Mouse (Mus musculus): ENCODE results near the gene Ovca2. TPM values are rescaled to one million over a fixed set of nuclear protein-coding genes. Genes with fewer than 3 reads are reported as not detected.

Gene Ovca2
- polyA plus RNA-seq, 1 experiment = 28.9 TPM

DNA sequence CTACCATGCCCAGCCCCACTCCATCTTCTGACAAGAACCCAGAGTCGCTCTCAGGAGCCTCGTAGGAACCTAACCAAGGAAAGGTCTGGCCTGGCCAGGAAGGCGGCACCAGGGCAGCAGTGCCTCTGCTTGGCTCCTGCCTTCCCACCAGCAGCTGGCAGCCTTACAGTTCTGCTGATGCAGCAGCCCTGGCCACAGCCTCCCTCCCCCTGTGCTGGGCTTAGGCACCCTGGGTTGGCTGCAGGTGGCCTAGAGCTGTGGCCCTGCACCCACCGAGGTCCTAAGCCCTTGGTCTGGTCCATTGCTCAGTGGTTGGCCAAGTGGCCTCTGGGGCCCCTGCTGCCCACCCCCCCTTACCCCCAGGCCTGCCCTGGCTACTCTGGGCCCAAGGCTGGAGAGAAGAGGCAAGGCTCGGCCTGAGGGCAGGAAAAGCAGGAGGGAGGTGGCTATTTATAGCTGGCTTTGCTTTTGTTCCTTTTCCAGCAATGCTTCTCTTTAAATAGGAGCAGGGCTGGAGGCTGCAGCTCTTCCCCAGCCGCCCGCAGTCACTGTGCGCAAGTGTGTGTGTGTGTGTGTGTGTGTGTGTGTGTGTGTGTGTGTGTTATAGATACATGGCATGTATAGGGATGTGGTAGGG, 33.5 kb upstream of the Ovca2 start:
- H3K27ac ChIP-seq (ENCODE audit: insufficient read depth, low read length) = no peak overlapping the region

DNA sequence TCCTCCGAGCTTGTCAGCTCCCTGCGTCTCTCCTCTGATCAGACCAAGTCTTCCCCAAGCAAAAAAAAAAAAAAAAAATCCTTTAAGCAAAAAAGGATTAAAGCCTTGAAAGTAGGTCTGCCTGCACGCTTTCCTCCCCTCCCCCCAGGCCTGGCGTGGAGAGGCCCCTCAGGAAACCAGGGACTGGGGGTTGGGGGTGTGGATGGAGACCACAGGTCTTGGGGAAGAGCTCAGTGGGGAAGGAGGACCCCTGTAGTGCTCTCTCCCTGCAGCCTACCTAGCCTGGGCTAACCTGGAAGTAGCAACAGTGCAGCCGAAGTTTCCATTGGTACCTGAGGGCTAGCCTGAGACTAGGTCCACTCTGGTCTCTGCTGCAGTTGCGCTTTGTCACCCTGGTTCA, 32.1 kb upstream of the Ovca2 start:
- no peaks in the 10 kb centered on the region for H3K4me1 ChIP-seq (ENCODE audit: control insufficient read depth, insufficient read depth, low read length)
- no peak overlapping the region for H3K27ac ChIP-seq (ENCODE audit: insufficient read depth, low read length)
- TF ChIP-seq CTCF (IDR thresholded peaks at IDR 0.05; ENCODE audit: borderline replicate concordance, insufficient read depth, low read length) (no peak), POLR2A (IDR thresholded peaks at IDR 0.05; ENCODE audit: low read depth, low read length) (no peak)
- H3K4me3 ChIP-seq (ENCODE audit: insufficient read depth, low read length) = no peak overlapping the region

More for the DNA sequence above, 33.5 kb upstream of the Ovca2 start:
- Histone ChIP-seq H3K4me3 (ENCODE audit: insufficient read depth, low read length) (no peak overlapping the region), H3K4me1 (ENCODE audit: control insufficient read depth, insufficient read depth, low read length) (no peaks in the 10 kb centered on the region)
- TF ChIP-seq CTCF (IDR thresholded peaks at IDR 0.05; ENCODE audit: borderline replicate concordance, insufficient read depth, low read length) (no peak), POLR2A (IDR thresholded peaks at IDR 0.05; ENCODE audit: low read depth, low read length) (no peak)

DNA sequence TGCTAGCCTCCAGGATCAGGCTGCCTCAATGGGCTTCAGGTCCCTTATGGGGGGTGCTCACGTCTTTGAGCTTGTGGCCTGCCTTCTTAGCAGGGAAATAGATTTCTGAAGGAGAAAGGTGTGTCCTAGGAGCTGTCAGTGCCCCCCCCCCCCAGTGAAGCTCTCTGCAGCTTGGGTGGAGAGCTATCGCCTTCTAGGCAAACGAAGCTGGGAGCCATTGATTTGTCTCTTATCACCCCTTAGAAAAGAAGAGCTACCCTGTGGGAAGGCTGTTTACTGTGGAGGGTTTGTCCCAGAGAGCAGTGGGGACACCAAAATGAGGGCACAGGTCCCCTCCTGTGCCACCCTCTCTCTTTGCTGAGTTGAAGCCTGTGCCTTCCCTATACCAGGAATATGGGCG, 31.5 kb upstream of the Ovca2 start:
- Histone ChIP-seq H3K27ac (ENCODE audit: insufficient read depth, low read length) (no peak overlapping the region), H3K4me3 (ENCODE audit: insufficient read depth, low read length) (no peak overlapping the region), H3K4me1 (ENCODE audit: control insufficient read depth, insufficient read depth, low read length) (no peaks in the 10 kb centered on the region)
- TF ChIP-seq CTCF (IDR thresholded peaks at IDR 0.05; ENCODE audit: borderline replicate concordance, insufficient read depth, low read length) (no peak), POLR2A (IDR thresholded peaks at IDR 0.05; ENCODE audit: low read depth, low read length) (no peak)

DNA sequence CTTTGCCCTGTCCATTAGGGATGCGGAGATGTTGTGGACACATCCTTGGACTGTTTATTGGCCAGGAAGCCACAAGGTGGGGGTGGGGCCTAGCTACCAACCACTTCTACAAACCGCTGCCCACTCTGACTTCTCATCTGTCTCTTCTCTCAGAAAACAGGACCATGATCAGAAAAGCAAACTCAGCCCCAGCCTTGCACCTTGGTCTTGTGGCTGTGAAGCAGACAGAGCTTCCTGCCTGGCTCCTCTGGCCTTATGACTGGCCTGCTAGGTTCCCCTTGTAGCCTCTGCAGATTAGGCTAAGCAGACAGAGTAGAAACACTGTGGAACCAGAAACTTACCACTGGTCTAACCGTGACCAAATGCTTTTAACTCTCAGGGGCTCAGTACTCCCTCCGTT, 30.7 kb upstream of the Ovca2 start:
- no peak for TF ChIP-seq POLR2A (IDR thresholded peaks at IDR 0.05; ENCODE audit: low read depth, low read length)
- TF ChIP-seq CTCF (IDR thresholded peaks at IDR 0.05; ENCODE audit: borderline replicate concordance, insufficient read depth, low read length) = no peak
- H3K27ac ChIP-seq (ENCODE audit: insufficient read depth, low read length) = no peak overlapping the region
- H3K4me3 ChIP-seq (ENCODE audit: insufficient read depth, low read length) = no peak overlapping the region
- H3K4me1 ChIP-seq (ENCODE audit: control insufficient read depth, insufficient read depth, low read length) = no peaks in the 10 kb centered on the region

DNA sequence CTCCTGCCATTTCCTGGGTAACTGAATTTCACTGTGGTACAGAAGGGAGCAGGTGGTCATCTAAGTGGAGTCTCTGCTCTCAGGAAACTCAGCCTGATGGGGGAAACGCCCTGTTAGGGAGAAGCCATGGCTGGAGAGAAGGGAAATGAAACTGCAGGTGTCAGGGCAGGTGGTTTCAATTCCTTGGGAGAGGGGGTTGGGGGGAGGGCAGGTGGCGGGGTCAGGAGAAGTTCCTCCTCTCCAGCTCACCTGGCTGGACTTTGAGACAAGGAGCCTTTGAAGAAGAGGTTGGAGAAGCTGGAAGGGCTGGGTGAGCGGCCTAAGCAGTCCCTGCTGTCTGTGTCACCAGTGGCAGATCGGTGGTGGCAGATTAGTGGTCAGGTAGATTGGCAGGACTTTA, 27.7 kb upstream of the Ovca2 start:
- Histone ChIP-seq H3K4me3 (ENCODE audit: insufficient read depth, low read length) (no peak overlapping the region), H3K27ac (ENCODE audit: insufficient read depth, low read length) (no peak overlapping the region), H3K4me1 (ENCODE audit: control insufficient read depth, insufficient read depth, low read length) (no peaks in the 10 kb centered on the region)
- no peak for TF ChIP-seq CTCF (IDR thresholded peaks at IDR 0.05; ENCODE audit: borderline replicate concordance, insufficient read depth, low read length)
- TF ChIP-seq POLR2A (IDR thresholded peaks at IDR 0.05; ENCODE audit: low read depth, low read length) = no peak

DNA sequence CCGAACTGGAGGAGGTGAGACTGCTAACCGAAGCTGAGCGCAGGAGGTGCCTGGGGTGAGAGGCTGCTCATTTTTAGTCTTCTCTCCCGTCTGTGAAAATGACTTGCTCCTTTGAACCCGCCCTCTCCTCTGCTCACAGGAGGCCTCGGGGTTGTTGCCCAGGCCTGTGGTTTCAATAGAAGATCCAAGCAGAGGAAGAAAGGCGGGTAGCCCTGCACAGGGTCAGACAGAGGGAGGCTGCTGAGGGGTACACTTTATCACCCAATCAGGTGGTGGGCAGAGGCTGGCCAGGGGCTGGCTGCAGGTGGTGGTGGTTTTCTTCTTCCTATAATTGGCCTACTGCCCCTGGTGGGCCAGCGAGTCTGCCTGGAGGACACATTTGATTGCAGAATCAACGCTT, 25.8 kb upstream of the Ovca2 start:
- Histone ChIP-seq H3K4me3 (ENCODE audit: insufficient read depth, low read length) (no peak overlapping the region), H3K27ac (ENCODE audit: insufficient read depth, low read length) (no peak overlapping the region), H3K4me1 (ENCODE audit: control insufficient read depth, insufficient read depth, low read length) (no peaks in the 10 kb centered on the region)
- TF ChIP-seq CTCF (IDR thresholded peaks at IDR 0.05; ENCODE audit: borderline replicate concordance, insufficient read depth, low read length) (no peak), POLR2A (IDR thresholded peaks at IDR 0.05; ENCODE audit: low read depth, low read length) (no peak)

DNA sequence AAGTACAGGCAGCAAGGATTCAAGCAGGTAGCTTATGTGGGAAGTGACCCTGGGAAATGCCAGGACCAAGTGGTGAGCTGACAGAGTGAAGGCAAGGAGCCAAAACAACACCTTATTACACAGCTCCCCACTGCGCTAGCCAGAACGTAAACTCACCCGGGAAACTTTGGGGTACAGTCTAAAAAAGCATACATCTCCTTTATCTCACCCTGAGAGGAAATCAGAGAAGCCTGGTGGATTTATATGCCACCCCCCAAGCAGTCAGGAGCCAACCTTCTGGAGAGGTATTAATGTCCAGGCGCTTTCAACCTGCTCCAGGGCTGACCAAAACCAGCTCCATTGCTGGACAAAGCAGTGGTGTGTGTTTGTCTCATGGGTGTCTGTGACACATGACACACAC, 25.3 kb upstream of the Ovca2 start:
- Histone ChIP-seq H3K27ac (ENCODE audit: insufficient read depth, low read length) (no peak overlapping the region), H3K4me3 (ENCODE audit: insufficient read depth, low read length) (no peak overlapping the region), H3K4me1 (ENCODE audit: control insufficient read depth, insufficient read depth, low read length) (no peaks in the 10 kb centered on the region)
- TF ChIP-seq POLR2A (IDR thresholded peaks at IDR 0.05; ENCODE audit: low read depth, low read length) (no peak), CTCF (IDR thresholded peaks at IDR 0.05; ENCODE audit: borderline replicate concordance, insufficient read depth, low read length) (no peak)

DNA sequence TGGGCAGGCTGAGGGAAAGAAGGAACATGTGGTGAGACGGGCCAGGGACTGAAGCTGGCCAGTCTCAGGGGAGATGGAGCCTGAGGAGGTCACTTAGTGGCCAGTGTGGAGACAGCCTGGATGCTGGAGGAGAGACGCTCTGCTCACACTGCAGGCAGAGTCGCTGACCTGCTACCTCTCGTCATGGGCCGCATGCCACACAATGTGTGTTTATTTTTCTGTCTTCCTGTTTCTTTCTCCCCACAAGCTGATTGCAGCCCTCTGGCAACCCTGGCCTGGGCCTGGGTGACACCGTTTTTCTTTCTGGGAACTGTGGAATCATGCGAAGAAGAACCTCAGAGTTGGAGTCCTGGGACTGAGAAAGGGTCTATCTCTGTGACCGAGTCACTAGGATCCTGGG, 23.1 kb upstream of the Ovca2 start:
- no peak overlapping the region for H3K4me3 ChIP-seq (ENCODE audit: insufficient read depth, low read length)
- H3K4me1 ChIP-seq (ENCODE audit: control insufficient read depth, insufficient read depth, low read length) = no peaks in the 10 kb centered on the region
- TF ChIP-seq POLR2A (IDR thresholded peaks at IDR 0.05; ENCODE audit: low read depth, low read length) (no peak), CTCF (IDR thresholded peaks at IDR 0.05; ENCODE audit: borderline replicate concordance, insufficient read depth, low read length) (no peak)
- H3K27ac ChIP-seq (ENCODE audit: insufficient read depth, low read length) = no peak overlapping the region

DNA sequence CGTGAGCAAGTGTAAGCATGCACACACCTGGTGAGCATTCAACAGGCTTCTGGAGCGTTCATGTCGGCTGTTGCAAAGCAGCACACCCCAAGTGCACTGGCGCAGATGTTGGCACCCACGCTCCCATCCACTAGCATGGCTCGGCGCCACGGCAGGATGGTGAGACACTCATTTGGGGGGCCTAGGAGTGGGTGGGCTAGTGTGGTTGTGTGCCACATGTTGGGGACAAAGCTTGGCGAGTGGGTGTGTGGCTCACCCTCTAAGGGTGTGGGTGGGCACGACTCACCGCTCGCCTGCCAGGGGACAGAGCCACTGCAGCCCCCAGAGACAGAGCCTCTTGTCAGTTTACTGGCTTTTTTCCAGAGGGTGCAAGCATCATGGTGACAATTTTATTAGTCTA, 22.3 kb upstream of the Ovca2 start:
- H3K4me3 ChIP-seq (ENCODE audit: insufficient read depth, low read length) = no peak overlapping the region
- no peak overlapping the region for H3K27ac ChIP-seq (ENCODE audit: insufficient read depth, low read length)
- TF ChIP-seq POLR2A (IDR thresholded peaks at IDR 0.05; ENCODE audit: low read depth, low read length) = no peak
- TF ChIP-seq CTCF (IDR thresholded peaks at IDR 0.05; ENCODE audit: borderline replicate concordance, insufficient read depth, low read length) = no peak
- no peaks in the 10 kb centered on the region for H3K4me1 ChIP-seq (ENCODE audit: control insufficient read depth, insufficient read depth, low read length)

DNA sequence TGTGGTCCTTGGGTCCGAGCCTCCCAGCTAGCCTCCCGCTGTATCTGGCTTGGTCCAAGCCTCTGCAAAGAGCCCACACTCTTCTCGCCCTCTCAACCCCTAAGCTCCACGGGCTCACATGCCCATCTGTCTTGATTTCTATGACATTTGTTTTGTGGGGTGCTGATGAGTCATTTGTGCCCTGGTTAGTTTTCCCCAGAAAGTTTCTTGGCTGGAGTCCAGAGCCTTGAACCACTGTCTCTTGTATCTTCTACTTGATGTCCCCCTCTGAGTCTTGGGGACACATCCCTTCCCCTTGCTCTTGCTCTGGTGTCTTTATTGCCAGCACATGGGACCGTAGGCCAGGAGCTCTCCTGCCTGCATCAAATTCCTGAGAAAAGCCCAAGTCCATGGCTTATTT, 21.3 kb upstream of the Ovca2 start:
- no peak overlapping the region for H3K4me3 ChIP-seq (ENCODE audit: insufficient read depth, low read length)
- no peaks in the 10 kb centered on the region for H3K4me1 ChIP-seq (ENCODE audit: control insufficient read depth, insufficient read depth, low read length)
- no peak overlapping the region for H3K27ac ChIP-seq (ENCODE audit: insufficient read depth, low read length)
- no peak for TF ChIP-seq CTCF (IDR thresholded peaks at IDR 0.05; ENCODE audit: borderline replicate concordance, insufficient read depth, low read length)
- TF ChIP-seq POLR2A (IDR thresholded peaks at IDR 0.05; ENCODE audit: low read depth, low read length) = no peak

DNA sequence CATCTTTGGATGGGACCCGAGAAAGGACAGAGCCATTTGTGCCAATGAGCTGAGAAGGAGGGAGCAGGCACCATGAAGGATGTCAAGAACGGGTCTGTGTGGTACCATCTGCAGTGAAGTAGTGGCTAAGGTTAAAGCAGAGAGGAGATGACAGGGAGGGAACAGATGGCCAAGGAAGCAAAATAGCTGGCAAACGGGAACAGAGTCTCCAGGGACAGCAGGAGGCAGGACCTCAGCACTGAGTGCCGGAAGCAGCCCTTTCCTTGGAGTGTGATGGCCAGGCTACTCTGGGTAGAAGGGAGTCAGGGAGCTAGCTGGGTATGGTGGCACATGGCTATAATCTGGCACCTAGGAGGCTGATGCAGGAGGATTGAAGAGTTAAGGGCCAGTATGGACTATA, 20.2 kb upstream of the Ovca2 start:
- H3K27ac ChIP-seq (ENCODE audit: insufficient read depth, low read length) = no peak overlapping the region

More for the DNA sequence above, 20.2 kb upstream of the Ovca2 start:
- TF ChIP-seq CTCF (IDR thresholded peaks at IDR 0.05; ENCODE audit: borderline replicate concordance, insufficient read depth, low read length) (no peak), POLR2A (IDR thresholded peaks at IDR 0.05; ENCODE audit: low read depth, low read length) (no peak)
- Histone ChIP-seq H3K4me1 (ENCODE audit: control insufficient read depth, insufficient read depth, low read length) (no peaks in the 10 kb centered on the region), H3K4me3 (ENCODE audit: insufficient read depth, low read length) (no peak overlapping the region)

Data from embryonic fibroblast, embryonic 13.5 days (primary cell).